Mouse (Mus musculus) ES-E14 (cell line): Measurements from ENCODE around the gene Rabl6. TPM values are rescaled to one million over a fixed set of nuclear protein-coding genes. Genes with fewer than 3 reads are reported as not detected.
"Not testable (repeated sequence)": the region's sequence is repeated elsewhere in the genome, so short reads cannot be mapped to it uniquely, and the experiment has no call there.

Experiments
- DNase-seq: peaks from one replicate; pipeline ENCODE4 v3.0.0-alpha.2; 2013; ENCODE audit warnings: low read depth, low spot score
- H3K27ac ChIP-seq: 2 replicates; pipeline ENCODE4 v1.5.1; 2012; ENCODE audit warnings: low read depth, mild to moderate bottlenecking, low read length, moderate library complexity, mixed read lengths; ENCODE audit not compliant: poor library complexity, insufficient read depth, severe bottlenecking
- H3K36me3 ChIP-seq: 2 replicates; pipeline ENCODE4 v1.6.1; 2012; ENCODE audit warnings: mild to moderate bottlenecking, low read length, moderate library complexity, mixed read lengths; ENCODE audit not compliant: control insufficient read depth, poor library complexity, insufficient read depth, severe bottlenecking
- H3K4me1 ChIP-seq, 2 experiments: fragments of 150-350 bp in 1 of 2; sonication (generic) in 1 of 2; 2 replicates each; pipeline ENCODE4 v1.6.1; 2012; ENCODE audit warnings: low read length in 2 of 2, mild to moderate bottlenecking in 1 of 2, mixed read lengths in 1 of 2; ENCODE audit not compliant: control insufficient read depth in 2 of 2, insufficient read depth in 2 of 2, poor library complexity in 1 of 2
- H3K4me3 ChIP-seq, 2 experiments: fragments of 150-350 bp in 1 of 2; sonication (generic) in 1 of 2; 2 replicates each; pipeline ENCODE4 v1.5.1; 2012; ENCODE audit warnings: low read length in 2 of 2, low read depth in 1 of 2, mild to moderate bottlenecking in 1 of 2, mixed read lengths in 1 of 2; ENCODE audit not compliant: insufficient read depth in 1 of 2, poor library complexity in 1 of 2, severe bottlenecking in 1 of 2
- H3K9ac ChIP-seq: 2 replicates; pipeline ENCODE4 v1.6.1; 2012; ENCODE audit warnings: low read depth, mild to moderate bottlenecking, low read length, mixed read lengths; ENCODE audit not compliant: poor library complexity, insufficient read depth, severe bottlenecking
- H3K9me3 ChIP-seq: fragments of 150-350 bp; sonication (generic); 2 replicates; pipeline ENCODE4 v1.6.1; 2012; ENCODE audit warnings: low read depth, mild to moderate bottlenecking, low read length; ENCODE audit not compliant: control insufficient read depth, insufficient read depth
- CHD2 ChIP-seq: IDR thresholded peaks from 2 replicates; pipeline ENCODE4 v1.6.1; 2014; ENCODE audit warnings: mild to moderate bottlenecking, low read depth, low read length, inconsistent platforms
- HCFC1 ChIP-seq: IDR thresholded peaks from 2 replicates; pipeline ENCODE4 v1.6.1; 2012; ENCODE audit warnings: low read length, inconsistent platforms, borderline replicate concordance; ENCODE audit not compliant: insufficient read depth
- MAFK ChIP-seq: IDR thresholded peaks from 2 replicates; pipeline ENCODE4 v1.6.1; 2014; ENCODE audit warnings: mild to moderate bottlenecking, low read depth, low read length, inconsistent platforms; ENCODE audit not compliant: insufficient read depth
- ZC3H11A ChIP-seq: IDR thresholded peaks from 2 replicates; pipeline ENCODE4 v1.6.1; 2012; ENCODE audit warnings: low read depth, mild to moderate bottlenecking, inconsistent platforms, low read length, borderline replicate concordance
- ZNF384 ChIP-seq: IDR thresholded peaks from 2 replicates; pipeline ENCODE4 v1.6.1; 2012; ENCODE audit warnings: low read depth, low read length, inconsistent platforms
- in situ Hi-C, 2 experiments: fragments of 600-800 bp; cut with MboI; formaldehyde crosslinking; loops; one replicate each; pipeline ENCODE4 v1.15.1; 2025; ENCODE audit warnings: low sequenced_read_pairs in 2 of 2, inconsistent platforms in 1 of 2; ENCODE audit not compliant: unreplicated experiment in 2 of 2
- total RNA-seq: library from RNA; depleted of rRNA; stranded (reverse); fragments of 300-350 nt; gene quantifications from 2 replicates; pipeline ENCODE4 v1.2.3, GENCODE M21; 2012

Rabl6 gene
- total RNA-seq, 1 experiment, result 45.8 TPM

DNA sequence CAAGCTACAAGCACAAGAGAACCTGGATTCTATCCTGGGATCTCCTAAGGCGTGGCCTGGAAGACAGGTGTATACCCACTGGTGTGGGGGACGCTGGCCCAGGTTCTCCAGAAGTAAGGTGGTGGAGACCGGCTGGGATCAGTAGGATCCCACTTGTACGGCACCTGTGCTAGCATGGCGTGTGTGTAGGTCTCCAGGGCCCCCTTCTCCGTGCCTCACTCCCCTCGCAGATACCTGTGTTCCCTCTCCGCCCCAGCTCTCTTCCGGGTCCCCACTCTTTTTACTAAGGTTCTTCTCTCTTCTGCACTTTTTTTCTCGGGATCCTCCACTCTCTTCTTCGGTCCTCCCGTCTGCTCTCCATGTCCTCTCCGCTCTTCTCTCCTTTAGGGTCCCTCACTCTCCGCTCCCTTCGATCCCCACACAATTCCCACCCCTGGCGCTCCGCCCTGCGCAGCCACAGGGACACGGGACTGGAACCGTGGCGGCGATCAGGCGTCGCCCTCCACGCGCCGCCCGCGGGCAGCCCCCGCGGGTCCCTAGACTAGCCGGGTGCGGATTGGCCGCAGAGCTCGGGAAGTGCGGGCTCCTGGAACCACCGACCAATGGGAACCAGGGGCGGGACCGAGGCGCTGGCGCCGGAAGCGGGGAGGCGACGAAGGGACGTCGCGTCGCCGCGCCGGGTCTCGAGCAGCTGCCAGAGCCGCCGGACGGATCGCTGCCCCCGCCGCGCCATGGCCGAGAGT is 50.9 kb downstream of the Rabl6 start, which contains the start of gene Edf1:
Edf1 (plus strand) TSS at position 627 of the 743 bp plus-strand sequence.
- no peaks in the 10 kb centered on the region for H3K9me3 ChIP-seq
- in situ Hi-C loops, result no loop called here
- peak; percentile 78 for DNase-seq
- peaks cover 4% of the 10 kb centered on the region in 2 experiments; a peak in 2 of 4 replicates for H3K4me1 ChIP-seq
- TF ChIP-seq HCFC1, result no peak
- TF ChIP-seq CHD2, result no peak
- no peak for TF ChIP-seq ZC3H11A
- no peak for TF ChIP-seq ZNF384
- no peak for TF ChIP-seq MAFK
- peaks cover 20% of the 10 kb centered on the region for H3K36me3 ChIP-seq
- H3K27ac ChIP-seq, result peak within 1 kb of the TSS; percentile 61
- peak within 1 kb of the TSS; percentile 93 to 97 for H3K4me3 ChIP-seq
- peak within 1 kb of the TSS; percentile 94 for H3K9ac ChIP-seq

DNA sequence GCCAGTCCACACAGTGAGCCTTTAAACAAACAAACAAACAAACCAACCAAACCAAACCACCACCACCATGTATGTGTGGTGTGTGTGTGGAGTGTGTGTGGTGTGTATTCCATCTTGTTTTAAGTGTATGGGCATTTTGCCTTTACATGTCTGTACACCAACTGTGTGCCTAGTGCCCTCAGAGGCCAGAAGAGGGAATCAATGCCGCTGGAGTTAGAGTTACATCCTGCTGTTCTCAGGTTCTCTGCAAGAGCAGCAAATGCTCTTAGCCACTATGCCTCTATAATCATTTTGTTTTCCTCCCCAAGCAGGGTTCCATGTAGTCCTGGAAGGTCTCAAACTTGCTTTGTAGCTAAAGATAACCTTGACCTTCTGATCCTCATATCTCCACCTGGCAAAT is 52.0 kb downstream of the Rabl6 start:
- peak overlapping the region in 1 of 2 experiments; percentile 97; a peak in 1 of 4 replicates for H3K4me3 ChIP-seq
- no peak overlapping the region for H3K9ac ChIP-seq
- peaks cover 11% of the 10 kb centered on the region for H3K36me3 ChIP-seq
- H3K9me3 ChIP-seq, result no peaks in the 10 kb centered on the region
- H3K4me1 ChIP-seq, result peaks cover 4% of the 10 kb centered on the region in 2 experiments; a peak in 2 of 4 replicates
- no peak for DNase-seq
- TF ChIP-seq CHD2 (no peak), ZNF384 (no peak), MAFK (no peak), HCFC1 (no peak), ZC3H11A (no peak)
- in situ Hi-C loops, result no loop called here
- H3K27ac ChIP-seq, result no peak overlapping the region

DNA sequence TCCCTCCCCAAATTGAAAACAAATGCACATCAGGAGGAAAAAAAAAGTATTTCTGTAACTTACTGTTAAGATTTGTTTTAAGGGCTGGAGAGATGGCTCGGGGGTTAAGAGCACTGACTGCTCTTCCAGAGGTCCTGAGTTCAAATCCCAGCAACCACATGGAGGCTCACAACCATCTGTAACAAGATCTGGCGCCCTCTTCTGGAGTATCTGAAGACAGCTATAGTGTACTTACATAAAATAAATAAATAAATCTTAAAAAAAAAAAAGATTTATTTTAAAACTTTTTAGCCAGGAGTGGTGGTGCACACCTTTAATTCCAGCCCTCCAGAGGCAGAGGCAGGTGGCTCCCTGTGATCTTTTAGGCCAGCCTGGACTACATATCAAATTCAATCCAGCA is 52.8 kb downstream of the Rabl6 start:
- DNase-seq, H3K27ac ChIP-seq, in situ Hi-C loops, H3K9ac ChIP-seq, H3K36me3 ChIP-seq, H3K4me1 ChIP-seq, H3K9me3 ChIP-seq, H3K4me3 ChIP-seq: not testable (repeated sequence)

DNA sequence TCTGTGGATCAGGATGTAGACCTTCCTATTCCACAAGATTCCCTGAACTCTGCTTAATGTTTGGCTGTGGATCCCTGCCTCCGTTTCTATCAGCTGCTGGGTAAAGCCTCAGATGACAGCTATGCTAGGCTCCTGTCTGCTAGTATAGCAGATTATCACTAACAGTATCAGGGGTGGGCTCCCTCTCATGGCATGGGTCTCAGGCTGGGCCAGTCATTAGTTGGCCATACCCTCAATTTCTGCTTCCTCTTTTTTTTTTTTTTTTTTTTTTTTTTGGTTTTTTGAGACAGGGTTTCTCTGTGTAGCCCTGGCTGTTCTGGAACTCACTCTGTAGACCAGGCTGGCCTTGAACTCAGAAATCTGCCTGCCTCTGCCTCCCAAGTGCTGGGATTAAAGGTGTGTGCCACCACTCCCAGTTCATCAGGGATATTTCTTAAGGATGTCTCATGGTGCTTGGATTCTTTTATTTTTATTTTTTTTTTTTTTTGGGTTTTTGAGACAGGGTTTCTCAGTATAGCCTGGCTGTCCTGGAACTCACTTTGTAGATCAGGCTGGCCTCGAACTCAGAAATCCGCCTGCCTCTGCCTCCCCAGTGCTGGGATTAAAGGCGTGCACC is 55.0 kb downstream of the Rabl6 start:
- H3K4me3 ChIP-seq, H3K9me3 ChIP-seq, H3K9ac ChIP-seq, DNase-seq, H3K4me1 ChIP-seq, in situ Hi-C loops, H3K27ac ChIP-seq, H3K36me3 ChIP-seq: not testable (repeated sequence)

DNA sequence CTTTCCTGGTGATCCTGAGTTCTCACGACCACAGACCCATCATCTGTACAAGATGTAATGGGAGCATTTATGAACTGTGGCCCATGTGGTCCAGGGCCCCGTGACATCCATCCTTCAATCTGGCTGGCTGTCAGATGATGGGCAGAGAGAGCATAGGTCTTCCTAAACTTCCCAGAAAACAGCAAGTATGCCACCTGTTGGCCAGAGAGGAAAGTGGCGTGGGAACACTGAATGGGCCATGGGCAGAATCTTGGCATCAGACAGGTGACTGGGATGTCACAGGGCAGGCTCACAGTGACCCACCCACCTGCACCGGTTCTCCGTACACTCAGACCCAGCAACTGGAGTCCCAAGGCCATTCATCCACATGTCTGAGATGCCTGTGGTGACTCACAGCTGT is 57.1 kb downstream of the Rabl6 start:
- DNase-seq, result no peak
- H3K9ac ChIP-seq, result no peak overlapping the region
- in situ Hi-C loops, result no loop called here

More for the DNA sequence above, 57.1 kb downstream of the Rabl6 start:
- Histone ChIP-seq H3K36me3 (no peaks in the 10 kb centered on the region), H3K4me3 (no peak overlapping the region), H3K9me3 (no peaks in the 10 kb centered on the region), H3K27ac (no peak overlapping the region), H3K4me1 (no peaks in the 10 kb centered on the region)
- TF ChIP-seq ZNF384 (no peak), HCFC1 (no peak), ZC3H11A (no peak), MAFK (no peak), CHD2 (no peak)
